Mouse (Mus musculus) MEL-GATA-1-ER (cell line): ENCODE data around the gene Gli1.

Source experiments
- DNase-seq: peaks from one replicate; pipeline ENCODE4 v3.0.0-alpha.2; 2012; ENCODE audit warnings: low read depth; ENCODE audit errors: extremely low read depth

The Gli1 gene

DNA sequence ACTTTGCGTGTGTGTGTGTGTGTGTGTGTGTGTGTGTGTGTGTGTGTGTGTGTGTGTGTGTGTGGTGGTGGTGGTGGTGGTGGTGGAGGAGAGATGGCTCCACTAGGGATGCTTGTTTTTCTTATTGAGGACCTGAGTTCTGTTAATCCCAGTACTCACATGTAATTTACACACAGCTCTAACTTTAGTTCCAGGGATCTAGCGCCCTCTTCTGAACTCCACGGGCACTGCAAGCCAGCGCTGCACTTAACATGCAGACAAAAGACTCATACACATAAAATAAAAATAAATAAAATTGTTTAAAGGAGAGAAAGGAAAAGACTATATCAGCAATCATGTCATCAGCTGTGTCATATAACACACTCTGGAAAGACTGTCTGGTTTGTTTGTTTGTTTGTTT is 7.2 kb upstream of the Gli1 start:
- peak; percentile 43 for DNase-seq

DNA sequence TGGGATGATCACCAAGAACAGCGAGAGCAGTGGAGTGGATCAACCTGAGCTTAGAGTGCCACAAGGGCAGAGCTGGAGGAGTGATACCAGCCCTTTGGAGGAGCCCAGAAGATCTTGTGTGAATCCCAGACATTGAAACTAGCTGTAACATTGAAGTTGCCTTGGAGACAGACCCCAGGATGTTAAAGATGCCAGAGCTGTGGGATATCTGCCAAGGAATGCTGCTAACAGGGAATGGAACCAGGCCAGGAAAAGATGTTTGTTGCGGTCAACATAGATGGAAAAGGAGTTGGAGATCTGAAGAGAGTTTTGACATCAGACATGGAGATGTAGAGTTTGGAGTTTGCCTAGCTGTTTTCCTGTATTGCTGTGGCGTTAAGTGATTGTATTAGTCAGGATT is 4.4 kb upstream of the Gli1 start:
- no peak for DNase-seq

DNA sequence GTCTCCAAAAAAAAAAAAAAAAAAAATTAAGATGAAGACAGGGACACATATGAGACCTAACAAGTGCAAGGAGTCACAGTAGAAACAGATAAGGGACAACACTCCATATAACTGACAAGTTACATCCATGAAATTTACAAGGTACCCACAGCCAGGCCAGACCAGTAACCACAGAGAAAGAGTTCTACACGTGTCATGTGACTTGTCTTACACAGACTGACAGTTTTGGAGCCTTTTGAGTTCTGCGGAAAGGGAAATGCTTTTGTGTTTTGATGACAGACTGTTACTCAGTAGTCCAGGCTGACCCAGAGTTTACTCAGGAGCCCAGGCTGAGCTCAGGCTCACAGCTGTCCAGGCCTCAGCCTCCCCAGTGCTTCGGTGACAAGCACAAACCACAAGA is 1.3 kb upstream of the Gli1 start:
- no peak for DNase-seq

DNA sequence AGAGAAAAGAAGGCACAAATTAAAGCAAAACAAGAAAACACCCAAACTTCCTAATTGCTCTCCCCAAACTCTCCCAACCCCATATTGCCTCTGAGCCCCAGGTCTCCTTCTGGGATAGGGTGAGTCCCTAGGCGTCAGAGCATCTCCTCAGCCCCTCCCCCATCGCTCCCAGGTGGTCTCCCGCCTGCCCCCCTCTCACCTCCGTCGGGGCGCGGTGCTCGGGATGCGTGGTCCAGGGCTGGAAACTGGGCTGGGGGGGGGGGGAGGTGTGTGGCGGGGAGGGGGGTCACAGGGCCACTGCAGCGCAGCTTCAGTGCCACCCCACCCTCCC is 449 bp downstream of the Gli1 start:
- no peak for DNase-seq

DNA sequence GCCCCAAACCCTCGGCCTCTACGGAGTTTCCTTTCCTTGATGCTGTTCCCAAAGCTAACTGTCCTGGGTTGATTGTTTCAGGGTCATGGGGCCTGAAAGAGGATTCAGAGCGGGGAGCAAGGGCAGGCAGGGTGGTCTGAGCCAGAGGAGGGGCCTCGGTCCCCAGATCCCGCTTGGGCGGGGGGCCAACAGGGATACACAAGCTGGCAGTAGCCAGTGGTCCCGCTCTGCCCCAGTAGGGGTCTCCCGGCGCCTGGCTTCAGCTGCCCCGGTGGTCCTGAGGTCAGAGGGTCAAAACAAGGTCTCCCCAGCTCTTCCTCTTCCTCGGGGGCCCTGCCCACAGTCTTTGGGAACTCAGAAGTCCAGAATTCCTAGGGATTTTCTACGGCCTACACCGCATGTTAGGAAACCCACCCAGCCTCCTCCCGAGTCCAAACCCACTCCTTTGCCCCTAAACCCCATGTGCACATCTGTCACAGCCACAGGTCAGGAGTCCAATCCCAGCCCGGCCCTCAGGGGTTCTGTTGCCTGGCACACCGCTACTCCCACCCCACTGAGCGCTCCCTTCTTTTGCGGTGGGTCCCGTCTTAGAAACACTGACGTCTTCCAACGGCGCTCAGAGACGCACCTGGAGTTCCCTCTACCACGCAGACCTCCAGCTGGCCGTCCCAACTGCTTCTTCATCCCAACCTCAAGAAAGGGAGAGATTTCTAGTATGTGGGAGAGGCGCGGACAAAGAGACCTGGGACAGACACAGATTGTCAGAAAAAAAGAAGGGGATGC is 1.0 kb downstream of the Gli1 start:
- DNase-seq, result no peak

DNA sequence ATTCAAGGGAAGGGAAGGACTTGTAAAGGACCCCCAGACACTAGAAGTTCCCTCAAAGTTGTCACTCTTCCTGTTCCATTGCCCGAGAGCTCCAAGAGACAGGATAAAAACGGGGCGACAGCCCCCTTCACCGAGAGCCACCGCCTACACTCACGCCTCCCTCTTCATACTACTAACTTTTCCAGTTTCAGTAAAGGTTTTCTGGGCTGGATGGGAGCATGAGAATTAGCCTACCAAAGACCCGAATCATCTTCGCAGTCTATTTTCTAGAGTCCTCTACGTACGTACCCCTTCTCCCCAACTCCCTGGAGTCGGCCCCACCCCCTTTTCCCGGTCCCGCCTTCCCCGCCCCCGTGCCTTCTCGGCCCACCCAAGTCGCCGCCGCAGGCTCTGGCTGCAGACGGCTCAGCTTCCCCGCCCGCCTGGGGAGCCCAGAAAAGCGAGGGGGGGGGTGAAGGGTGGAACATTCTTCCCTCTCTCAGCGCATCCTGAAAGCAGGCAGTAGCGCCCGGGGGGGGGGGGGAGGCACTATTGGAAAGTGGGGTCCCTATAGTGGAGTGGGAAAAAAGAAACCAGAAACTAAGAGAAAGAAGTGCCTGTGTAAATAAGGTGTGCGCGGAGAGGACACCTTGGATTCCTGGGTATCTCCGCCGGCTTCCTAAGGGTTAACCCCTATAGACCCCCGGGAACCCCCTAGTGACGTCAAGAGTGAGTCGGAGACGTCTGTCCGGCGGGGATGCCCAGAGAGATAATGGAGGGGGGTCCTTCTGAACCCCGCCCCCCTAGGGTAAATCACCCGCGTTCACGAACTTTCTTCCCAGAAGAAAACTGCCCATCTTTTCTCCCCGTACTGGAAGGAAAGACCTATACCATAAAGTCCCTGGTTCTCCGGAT is 1.8 kb downstream of the Gli1 start:
- DNase-seq, result peak; percentile 61

DNA sequence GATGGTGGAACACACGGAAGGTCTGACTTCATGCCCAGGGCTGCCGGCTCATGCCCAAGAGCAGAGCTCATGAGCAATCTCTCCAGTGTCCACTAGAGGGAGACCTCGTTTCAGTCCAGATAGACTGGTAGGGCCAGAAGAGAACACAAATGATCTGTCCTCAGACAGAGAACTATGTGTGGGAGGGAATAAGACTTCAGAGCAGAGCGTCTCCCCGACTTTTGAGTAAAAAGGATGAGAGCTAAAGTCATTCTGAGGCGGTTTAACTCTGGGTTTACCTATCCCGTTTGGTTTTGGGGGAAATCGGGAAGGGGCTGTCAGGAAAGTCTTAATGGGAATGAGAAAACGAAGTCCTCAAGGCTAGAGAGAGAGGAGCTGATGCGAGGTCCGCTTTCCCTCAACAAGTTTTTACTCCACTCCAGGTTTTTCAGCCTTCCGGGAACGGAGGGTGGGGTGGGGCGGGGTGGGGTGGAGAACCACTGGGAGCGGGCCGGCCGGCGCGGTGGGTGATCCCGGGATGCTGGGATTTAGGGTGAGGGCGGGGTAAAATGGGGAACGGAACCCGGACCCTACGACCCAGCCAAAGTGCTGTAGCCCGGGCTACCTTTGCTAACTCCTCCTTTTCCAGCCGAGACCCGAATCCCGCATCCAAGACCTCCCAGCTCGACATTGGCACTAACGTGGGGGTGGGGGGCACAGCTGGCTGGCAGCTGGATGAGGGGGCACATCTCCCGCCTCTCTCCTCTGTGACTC is 2.7 kb downstream of the Gli1 start:
- DNase-seq, result peak; percentile 93

DNA sequence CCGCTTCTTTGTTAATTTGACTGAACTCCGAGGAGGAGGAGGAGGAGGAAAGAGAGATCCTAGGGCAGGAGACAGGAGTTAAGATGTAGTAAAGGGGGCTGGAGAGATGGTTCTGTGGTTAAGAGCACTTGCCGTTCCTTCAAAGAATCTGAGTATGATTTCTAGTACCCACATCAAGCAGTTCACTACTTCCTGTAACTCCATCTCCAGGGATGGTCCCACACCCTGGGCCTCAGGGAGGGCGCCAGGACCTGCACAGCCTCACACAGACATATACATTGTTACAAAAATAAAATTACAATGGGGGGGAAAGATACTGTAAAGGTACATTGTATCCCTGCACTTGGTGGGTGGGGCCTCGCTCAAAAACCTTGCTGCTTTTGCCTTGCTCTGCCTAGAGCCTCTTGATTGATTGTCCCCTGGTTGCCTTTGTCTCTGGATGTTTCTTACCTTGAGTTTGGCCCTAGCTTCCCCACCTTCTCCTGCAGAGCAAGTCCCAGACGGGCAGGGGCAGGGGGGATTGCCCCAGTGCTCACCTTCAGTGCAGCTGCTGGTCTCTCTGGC is 4.2 kb downstream of the Gli1 start:
- no peak for DNase-seq

DNA sequence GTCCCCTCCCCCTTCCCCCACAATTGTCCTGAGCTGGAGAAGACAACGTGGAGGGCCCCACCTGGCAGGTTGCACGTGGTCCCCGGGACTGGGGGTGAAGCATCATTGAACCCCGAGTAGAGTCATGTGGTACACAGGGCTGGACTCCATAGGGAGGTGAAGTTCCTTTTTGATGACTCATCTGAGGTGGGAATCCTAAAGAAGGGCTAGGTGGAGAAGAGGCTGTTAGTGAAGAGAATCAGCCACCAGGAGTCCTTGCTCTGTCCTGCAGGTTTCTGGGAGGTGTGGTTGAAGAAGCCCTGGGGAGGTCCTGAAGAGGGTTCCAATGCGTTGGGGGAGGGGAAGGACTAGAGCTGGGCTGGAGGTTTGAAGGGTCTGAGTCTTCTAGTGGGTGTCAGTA is 4.8 kb downstream of the Gli1 start:
- DNase-seq, result no peak

DNA sequence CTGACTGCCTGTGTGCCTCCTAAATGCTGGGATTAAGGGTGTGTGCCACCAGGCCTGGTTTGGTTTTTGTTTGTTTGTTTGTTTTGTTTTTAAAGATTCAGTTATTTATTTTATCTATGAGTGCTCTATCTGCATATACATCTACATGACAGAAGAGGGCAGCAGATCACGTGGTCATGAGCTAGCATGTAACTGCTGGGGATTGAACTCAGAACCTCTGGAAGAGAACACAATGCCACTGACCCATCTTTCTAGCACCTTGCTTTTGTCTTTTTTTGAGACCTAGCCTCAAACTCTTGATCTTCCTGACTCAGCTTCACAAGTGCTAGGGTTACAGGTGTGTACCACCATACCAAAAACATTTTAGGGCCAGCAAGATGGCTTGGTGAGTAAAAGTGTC is 6.5 kb downstream of the Gli1 start:
- no peak for DNase-seq

DNA sequence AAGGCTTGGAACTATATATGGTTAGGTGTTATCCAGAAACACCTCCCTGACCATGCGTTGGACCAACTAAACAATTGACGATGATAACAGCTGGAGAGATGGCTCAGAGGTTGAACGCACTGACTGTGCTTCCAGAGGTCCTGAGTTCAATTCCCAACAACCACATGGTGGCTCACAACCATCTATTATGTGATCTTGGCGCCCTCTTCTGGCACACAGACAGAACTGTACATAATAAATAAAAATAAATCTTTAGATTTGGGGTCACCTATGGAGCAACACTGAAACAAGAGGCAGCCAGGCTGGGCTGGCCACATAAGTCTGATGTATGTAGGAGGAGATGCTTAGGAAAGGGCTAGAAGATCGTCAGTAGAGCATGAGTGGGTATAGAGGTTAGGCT is 8.6 kb downstream of the Gli1 start:
- DNase-seq, result no peak

DNA sequence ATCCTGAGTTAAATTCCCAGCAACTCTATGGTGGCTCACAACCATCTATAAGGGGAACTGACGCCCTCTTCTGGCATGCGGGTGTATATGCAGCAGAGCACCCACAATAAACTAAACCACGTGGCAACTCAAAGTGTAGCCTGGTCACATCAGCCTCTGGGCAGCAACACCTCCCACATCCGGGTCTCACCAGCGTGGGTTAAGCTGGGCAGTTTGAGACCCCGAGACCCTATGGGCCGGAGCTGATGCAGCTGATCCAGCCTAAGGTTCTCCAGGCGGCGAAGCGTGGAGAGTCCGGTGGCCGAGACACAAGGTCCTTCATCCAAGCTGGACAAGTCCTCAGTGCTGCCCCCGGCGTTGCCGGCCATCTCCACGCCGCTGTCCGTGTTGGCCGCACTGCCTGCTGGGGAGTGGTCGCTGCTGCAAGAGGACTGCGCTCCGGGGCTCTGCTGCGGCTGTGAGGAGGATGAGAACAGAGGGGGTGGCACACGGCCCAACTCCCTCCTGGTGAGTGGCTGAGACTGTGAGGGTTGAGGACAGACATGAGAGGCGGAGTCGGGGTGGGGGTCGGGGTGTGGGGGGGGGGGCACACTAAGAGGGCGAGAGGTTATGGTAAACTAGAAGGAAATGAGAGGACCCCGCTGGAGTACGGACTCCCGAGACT is 9.4 kb downstream of the Gli1 start:
- no peak for DNase-seq

DNA sequence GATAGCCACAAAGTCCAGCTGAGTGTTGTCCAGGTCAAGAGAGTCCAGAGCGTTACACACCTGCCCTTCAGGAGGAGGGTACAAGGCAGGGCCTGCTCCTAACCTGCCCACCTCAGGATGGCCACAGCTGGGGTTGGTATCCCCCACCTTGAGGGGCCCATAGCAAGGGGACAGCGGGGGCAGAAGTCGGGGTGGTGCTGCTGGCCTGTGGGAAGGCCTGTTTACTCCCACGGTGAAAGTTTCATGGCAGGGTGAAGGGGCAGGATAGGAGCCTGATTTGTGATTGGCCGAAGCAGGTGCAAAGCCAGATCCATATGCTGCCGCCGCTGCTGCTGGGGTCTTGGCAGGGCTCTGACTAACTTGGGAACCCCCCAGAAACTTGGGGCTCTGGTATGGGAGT is 11.6 kb downstream of the Gli1 start:
- no peak for DNase-seq

DNA sequence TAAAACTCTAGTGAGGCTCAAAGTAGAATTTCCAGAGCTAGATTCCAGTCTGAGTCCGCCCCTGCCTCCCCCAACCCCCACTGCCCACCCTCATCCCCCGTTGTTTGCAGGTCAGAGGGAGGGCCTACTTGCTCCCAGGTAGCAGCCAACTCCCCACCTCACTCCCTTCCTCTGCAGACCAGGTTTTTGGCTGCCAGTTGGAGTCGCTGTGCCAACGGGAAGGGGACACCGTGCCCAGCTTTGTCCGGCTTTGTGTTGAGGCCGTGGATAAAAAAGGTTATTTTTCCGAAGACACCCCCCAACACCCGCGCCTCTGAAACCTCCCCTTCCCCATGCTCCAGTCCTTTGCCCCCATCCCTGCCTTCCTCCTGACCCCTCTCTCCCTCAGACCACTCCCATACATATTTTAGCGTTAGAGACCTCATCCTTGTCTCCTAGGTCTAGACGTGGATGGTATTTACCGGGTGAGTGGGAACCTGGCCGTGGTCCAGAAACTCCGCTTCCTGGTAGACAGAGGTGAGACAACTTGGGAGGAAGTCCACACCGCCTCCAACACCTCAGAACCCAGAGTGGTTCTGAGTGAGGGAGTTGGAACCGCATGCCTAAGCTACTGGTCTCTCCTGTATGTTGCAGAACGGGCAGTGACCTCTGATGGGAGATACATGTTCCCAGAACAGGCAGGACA is 14.2 kb downstream of the Gli1 start:
- DNase-seq, result no peak

DNA sequence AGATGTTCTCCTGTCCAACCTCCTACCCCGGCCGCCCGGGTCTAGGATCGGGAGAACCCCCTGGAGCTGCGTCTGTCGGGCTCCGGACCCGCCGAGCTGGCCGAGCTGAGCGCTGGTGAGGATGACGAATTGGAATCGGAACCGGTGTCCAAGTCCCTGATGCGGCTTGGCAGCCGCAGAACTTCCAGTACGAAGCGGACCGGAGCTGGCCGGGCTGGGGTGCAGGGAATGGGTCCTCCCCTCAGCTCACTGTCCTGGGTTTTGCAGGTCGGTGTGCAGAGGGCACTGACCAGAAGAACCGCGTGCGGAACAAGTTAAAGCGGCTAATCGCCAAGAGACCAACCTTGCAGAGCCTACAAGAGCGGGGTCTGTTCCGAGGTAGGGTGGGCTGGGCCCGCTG is 14.9 kb downstream of the Gli1 start:
- no peak for DNase-seq

DNA sequence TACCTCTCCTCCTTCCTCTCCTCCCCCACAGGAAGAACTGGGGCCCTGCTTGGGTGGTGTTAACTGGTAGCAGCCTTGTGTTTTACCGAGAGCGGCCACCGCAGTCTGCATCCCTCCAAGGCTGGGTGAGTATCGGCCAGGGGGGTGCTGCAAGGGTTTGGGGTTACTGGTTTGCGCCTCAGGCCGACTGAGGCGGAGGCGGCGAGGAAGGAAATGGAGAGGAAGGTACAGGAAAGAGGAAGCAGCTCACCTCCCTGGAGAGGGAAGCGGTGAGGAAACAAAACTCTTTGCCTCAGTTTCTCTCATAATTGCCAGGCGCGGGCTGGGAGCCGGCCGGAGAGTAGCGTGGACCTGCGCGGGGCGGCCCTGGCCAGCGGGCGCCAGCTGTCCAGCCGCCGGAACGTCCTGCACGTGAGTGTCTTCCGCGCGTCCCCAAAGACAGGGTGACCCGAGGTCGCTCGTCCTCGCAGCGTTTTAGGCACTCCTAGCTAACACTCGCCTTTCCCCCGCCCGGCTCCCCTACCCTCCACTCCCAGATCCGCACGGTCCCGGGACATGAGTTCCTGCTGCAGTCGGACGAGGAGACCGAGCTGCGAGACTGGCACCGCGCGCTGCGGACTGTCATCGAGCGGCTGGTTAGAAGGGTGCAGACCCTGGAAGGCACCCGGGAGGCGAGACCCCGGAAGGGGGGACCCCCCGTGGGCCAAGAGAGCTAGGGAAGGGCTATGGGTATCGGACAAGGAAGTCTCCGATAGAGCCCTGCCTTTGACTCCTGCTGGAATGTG is 15.6 kb downstream of the Gli1 start:
- no peak for DNase-seq

DNA sequence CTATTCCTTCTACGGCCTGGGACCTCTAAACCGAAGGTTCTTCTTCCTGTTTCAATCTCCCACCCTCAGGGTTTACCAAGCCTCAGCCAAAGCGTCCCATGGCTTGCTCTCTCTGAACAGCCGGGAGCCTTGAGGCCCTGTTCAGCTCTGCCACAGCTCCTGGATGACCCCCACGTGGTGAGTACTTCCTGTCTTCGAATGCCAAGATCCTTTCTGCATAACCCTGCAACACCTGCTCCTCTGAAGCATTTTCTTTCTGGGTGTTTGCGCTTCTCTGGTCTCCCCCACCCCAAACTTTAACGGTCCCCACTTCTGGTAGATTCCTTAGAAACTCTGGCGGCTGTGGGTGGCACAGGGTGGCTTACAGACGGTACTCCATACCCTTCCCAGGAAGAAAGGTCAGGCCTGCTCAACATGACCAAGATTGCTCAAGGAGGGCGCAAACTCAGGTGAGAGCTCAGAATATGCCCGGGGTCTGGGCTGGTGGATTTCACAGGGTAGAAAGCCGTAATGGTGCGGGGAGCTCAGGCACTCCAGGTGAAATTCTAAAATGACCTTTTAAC is 16.2 kb downstream of the Gli1 start:
- no peak for DNase-seq

DNA sequence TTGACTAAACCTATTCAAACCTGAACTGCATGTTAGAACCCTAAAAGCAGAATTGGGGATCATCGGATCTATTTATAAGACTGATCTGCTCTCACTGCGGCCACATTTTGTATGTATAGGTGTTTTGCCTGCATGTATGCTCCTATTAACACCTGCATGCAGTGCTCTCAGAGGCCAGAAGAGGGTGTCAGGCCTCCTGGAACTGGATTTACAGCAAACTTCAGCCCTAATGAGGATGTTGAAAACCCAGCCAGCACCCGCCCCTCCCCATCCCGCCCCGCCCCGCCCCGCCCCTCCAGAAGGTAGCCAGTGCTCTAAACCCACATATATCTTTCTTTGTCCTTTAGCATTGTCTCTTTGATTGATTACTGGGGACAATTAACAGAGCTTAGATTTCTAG is 17.3 kb downstream of the Gli1 start:
- DNase-seq, result peak; percentile 81

DNA sequence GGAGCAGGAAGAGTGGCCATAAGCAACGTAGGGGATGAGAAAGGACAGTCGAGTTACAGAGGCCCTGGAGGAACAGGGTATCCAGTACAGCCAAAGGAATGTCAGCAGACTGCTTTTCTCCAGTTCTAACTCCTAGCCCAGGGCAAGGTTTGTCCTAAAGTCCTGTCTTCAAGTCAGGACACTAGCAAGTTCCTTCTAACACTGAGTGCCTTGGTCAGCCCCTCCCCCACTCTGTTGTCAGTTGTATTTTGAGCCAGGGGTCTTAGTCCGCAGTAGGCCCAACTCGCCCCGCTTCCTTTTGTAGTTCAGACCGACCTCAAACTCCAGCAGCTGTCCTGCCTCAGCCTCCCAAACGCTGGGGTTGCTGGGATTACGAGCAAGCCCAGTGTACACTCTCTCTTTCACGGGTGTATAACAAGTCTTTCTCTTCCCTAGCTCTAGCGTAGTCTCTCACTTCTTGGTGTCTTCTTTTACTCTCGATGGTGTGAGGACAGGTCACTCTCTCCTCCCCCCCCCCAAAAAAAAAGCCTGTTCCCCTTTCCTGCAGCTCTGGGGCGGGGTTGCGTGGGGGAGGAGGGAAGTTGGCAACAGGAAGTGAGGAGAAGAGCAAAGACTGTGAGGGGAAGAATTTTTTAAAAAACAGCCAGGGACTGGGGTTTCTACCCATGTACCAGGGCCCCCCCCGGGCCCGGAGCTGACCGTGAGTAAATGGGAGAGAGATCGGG is 18.5 kb downstream of the Gli1 start:
- peak; percentile 58 for DNase-seq
